Mouse (Mus musculus) bone marrow, adult 2 months (tissue): ENCODE measurements around the gene Chrna5.

ENCODE experiments used
- CTCF ChIP-seq: fragments of 200-500 bp; IDR thresholded peaks from 2 replicates; pipeline ENCODE4 v1.5.1; 2011; ENCODE audit warnings: low read length, control low read depth; ENCODE audit not compliant: control insufficient read depth, insufficient read depth
- POLR2A ChIP-seq: fragments of 200-500 bp; IDR thresholded peaks from 2 replicates; pipeline ENCODE4 v1.6.1; 2011; ENCODE audit warnings: low read depth, mild to moderate bottlenecking, control low read depth, low read length, borderline replicate concordance; ENCODE audit not compliant: control insufficient read depth

GRCm38 (mm10) chr9:55031435-55032167, 50.9 kb downstream of the Chrna5 start:
- TF ChIP-seq POLR2A (no peak), CTCF (no peak)
